Mouse (Mus musculus) liver, embryonic 18 days (tissue): ENCODE results near the gene Colq. TPM values are rescaled to one million over a fixed set of nuclear protein-coding genes. Genes with fewer than 3 reads are reported as not detected.

ENCODE experiments used
- polyA plus RNA-seq: library from polyadenylated mRNA; depleted of rRNA; stranded (reverse); fragments of >200 nt; gene quantifications from 2 replicates; pipeline ENCODE4 v1.2.3, GENCODE M21; 2012; rRNA removed

Colq gene
- 0.32 and 0.38 TPM in 2 replicates for polyA plus RNA-seq

DNA sequence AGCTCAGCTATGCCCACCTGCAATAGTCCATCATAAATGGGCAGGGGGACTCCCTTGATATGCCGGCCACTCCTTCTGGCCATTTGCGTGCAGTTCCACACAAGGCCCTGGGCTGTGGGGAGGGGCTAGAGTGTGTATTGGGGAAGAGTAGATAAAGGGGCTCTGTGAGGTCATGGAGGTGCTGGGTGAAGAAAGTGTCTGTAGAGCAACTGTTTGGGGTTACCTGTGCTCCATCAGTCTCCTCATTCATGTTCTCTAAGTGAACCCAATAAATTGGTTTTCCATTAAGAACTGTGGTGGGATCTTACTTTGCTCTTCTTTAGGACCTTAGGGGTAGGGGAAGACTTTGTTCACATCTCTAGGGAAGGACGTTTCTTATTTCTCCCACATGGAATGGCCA, at the start of gene Colq:
TSS of gene Colq (minus strand) at position 101 of the 400 bp plus-strand sequence.

DNA sequence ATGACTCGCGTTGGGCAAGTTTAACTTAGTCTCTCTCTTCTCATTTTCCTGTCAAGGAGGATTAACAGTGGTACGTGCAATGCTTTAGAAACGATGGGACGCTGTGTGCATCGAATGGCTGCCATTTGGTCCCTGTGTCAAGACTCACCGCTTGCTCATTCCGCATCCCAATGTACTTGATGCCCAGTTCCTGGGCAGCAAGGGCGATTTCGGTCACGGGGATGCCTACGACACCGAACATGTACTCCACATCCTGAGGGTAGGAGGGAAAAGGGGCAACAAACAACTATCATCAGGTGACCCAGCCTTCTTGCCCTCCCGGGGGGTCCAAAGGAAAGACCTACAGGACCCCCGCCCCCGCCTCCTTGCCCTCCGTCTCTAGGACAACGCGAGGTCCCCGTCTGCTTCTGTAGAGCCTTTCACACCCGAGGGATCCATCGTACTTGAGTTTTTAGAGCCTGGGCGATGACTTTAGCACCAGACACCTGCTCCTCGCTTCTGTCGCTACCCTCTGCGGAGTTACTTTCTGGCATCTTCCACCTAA, 49.3 kb upstream of the Colq start, which contains the start of gene Gm49387:
TSS of gene Gm49387 (minus strand) at position 533 of the 544 bp plus-strand sequence.

DNA sequence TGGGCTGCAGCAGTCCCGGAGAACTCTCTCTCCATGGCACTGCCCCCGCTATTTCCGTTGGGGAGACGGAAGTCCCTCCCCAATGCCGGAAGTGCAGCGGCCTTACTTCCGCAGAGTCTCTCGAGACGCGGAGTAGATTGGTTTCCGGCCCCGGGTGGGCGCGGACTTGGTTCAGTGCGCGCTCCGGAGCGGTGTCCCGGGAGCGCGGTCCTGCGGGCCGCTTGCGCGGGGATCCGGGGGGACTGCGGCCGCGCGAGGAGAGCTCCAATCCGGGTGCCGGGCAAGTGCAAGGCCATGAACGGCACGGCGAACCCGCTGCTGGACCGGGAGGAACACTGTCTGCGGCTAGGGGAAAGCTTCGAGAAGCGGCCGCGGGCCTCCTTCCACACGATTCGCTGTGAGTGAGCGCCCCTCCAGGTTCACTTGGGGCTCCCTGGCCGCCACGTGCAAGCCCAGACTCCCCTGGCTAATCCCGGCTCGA, 96.1 kb downstream of the Colq start, which contains the start of gene Mettl6:
TSS of gene Mettl6 (minus strand) at position 66 of the 481 bp plus-strand sequence.

DNA sequence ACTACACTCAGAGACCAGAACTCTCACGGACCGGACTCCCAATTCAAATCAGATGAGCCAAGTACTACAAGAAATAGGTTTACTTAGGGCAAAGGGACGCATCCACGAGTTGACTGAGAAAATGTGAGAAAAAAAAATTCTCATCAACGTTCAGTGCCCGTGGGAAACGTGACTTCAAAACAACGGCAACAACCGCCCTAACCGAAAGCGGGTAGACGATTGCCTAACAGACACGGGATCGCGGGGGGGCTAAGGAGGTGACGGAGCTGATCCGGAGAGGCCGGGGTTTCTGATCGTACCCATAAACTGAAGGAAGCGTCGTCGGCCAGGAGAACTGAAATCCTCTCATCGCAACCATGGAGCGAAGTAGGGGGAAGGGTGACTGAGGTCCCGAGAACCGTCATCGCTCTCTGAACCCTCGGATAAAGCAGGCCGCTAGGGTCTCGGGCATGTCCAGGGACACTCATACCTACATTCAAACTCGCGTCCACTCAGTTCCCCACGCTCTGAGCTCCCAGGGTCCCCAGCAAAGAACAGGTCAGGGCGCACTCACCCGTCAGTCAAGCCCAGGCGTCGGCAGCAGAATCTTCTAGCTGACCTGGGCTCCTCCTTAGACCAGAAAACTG, 96.7 kb downstream of the Colq start, which contains the start of gene Eaf1:
TSS of gene Eaf1 (plus strand) at position 51 of the 626 bp plus-strand sequence.

Other genes with a start within 250 kb of the Colq start
- 35.3 and 39.9 TPM in 2 replicates for gene Sh3bp5, start 155.3 kb downstream of the Colq start, polyA plus RNA-seq
- 16.4 and 18.5 TPM in 2 replicates for gene Eaf1, start 96.9 kb downstream of the Colq start, polyA plus RNA-seq
- 9.9 and 10.5 TPM in 2 replicates for gene Mettl6, start 96.3 kb downstream of the Colq start, polyA plus RNA-seq
- gene Gm49387, start 49.5 kb upstream of the Colq start, polyA plus RNA-seq, result 0.05 and 0.06 TPM in 2 replicates
- 45.8 and 48.2 TPM in 2 replicates for gene Btd, start 49.7 kb upstream of the Colq start, polyA plus RNA-seq
- 180 and 237 TPM in 2 replicates for gene Hacl1, start 49.9 kb upstream of the Colq start, polyA plus RNA-seq
- 5.3 and 6.8 TPM in 2 replicates for gene Ankrd28, start 239.3 kb upstream of the Colq start, polyA plus RNA-seq